Mouse (Mus musculus) heart, postnatal 10 days (tissue): ENCODE measurements at regions not wholly inside any gene's neighbourhood (a gene's known extent, or its start where the extent isn't known, plus 50 kb on each side); places are given as distances from the start of the nearest gene placed in this dataset.
A peak's percentile ranks its signal among the peaks of the same experiment; 100 is the strongest.

Experiments
- DNase-seq, 2 experiments: peaks; one replicate each; pipeline ENCODE4 v3.0.0; 2021
- intact Hi-C: fragments of 180-260 bp; cut with DNase I; formaldehyde crosslinking; loops from one replicate; pipeline ENCODE4 v1.15.1; 2025

DNA sequence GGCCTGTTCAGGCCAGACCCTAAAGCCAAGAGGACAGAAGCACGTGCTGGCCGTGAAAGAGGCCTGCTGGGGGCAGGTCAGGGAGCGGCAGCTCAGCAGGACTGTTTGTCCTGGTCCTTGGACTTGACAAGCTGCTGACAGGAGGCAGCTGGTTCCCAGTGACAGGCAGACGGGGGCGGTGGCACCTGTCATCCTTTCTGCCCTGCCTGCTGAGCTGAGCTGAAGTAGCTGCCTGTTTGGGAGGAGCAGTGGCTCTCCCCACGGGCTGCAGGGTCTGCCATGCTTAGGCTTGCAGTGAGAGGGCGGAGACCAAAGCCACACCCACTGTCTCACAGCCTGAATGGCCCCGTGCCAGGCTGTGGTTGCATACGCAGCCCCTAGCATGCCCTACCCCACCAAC is 50.4 kb upstream of the Otos start:
- DNase-seq: peak; percentile 74 to 87
- intact Hi-C loops: loop anchor here (2.0 to 5.0 kb wide), 3 partner anchors 22 to 208 kb away; partner anchors contain the start of gene Dusp28

DNA sequence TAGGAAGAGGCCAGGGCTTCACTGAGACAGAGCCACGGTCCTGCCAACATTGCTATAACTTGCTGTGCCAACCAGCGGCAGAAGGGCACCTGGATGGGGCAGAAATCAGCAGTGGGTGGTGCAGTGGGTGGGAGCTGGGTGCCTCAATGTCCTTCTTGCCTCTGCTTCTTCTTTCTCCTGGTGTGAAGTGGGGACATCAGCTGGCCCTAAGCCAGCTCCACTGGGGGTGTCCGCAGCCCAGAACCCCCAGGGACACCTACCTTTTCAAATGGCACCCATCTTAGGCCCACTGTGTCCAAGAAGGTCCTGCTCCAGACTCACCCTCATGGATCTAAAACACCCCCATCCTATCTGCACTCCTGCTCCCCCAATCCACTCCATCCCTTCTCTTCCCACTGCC is 49.9 kb upstream of the Otos start:
- intact Hi-C loops: loop anchor here (2.0 to 5.0 kb wide), 3 partner anchors 22 to 208 kb away; partner anchors contain the start of gene Dusp28

More for the DNA sequence above, 49.9 kb upstream of the Otos start:
- no peak for DNase-seq
